Mouse (Mus musculus) testis, adult 2 months (tissue): ENCODE data around the gene Prkar2b.

Experiments
- CTCF ChIP-seq: fragments of 200-500 bp; IDR thresholded peaks from 2 replicates; pipeline ENCODE4 v1.5.1; 2012; ENCODE audit warnings: low read depth, mild to moderate bottlenecking, inconsistent platforms, low read length, moderate library complexity; ENCODE audit not compliant: control insufficient read depth, insufficient read depth, insufficient replicate concordance
- POLR2A ChIP-seq: fragments of 200-500 bp; IDR thresholded peaks from 2 replicates; pipeline ENCODE4 v1.6.1; 2012; ENCODE audit warnings: low read depth, mild to moderate bottlenecking, inconsistent platforms, low read length, moderate library complexity; ENCODE audit not compliant: control insufficient read depth

DNA sequence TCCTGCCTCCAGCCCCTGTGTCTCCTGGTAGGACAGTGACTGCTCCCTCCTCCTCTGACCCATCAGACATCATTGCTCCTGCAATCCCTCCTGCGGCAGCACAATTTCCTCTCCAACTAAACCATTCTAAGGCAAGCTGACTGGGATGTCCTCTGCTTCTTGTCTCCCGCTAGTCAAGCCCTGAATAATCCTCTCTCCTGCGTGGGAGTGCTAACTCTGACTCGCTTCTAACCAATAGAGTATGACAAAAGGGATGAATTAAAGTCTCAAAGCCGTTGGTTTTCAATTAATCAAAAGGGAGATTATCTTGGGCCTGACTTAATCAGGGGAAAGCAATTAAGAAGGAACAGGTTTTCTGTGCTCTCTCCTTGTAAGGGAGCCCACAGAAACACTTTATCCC is 4.9 kb upstream of the Prkar2b start:
- TF ChIP-seq CTCF (no peak), POLR2A (no peak)
